Mouse (Mus musculus) frontal cortex, postnatal 25 days (tissue): ENCODE results near the gene Atp2b2.

Source experiments
- DNase-seq, 2 experiments: peaks; one replicate each; pipeline ENCODE4 v3.0.0; 2022; ENCODE audit warnings: low spot score in 2 of 2

Atp2b2 gene

DNA sequence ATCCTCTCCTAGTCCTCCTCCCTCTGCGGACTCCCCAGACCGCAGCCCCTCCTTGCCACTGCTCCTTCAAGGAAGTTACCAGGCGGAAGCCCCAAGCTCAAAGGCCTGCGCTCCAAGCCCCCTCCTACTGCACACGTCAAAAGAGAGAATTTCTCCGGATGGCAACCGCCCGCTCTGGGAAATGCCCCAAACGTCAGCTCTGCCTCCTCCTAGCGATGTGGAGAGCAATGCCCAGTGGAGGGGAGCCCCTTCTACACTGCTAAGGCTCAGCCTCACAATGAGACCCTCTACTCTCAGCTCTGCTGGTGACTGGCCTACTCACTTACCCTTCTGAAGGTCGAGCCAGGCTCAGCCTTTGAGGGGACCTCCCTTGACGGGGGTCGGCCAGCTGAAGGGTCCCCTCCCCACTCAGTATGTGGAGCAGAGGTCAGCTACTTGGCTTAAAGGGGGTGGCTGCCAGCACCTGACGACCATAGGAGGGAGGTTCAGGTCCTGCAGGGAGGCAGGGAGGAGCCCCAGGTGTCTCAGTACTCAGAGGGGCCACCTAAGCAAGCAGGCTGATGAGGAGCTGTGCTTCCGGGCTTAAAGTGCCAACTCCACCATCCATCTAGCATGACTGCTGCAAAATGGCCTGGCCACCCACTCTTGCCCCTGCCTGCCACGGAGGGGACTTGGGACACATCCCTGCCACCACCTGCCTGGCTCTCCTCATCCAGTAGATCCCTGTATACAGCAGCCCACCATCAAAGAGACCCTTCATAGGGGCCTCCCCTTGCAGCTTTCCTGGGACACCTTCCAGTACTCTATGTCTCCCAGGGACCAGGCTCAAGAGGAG, 152.2 kb downstream of the Atp2b2 start:
- no peak for DNase-seq

DNA sequence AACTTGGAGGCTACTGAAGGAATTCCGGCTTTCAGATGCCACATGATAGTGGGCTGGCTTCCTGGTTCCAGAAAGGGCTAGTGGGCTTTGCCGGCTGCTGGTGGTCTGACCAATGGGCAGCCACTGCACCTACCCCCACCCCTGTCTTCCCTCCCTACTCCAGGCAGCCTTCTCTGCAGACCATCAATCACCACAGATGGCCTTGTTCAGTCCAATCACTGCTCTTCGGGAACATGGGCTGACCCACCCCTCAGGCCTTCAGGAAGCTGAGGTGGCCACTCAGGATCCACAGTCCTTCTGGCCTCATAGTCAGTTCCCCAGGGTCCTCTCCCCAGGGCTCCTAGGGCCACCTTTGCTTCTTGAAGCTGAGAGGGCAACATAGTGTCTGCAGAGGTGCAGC, 153.2 kb downstream of the Atp2b2 start:
- no peak for DNase-seq

DNA sequence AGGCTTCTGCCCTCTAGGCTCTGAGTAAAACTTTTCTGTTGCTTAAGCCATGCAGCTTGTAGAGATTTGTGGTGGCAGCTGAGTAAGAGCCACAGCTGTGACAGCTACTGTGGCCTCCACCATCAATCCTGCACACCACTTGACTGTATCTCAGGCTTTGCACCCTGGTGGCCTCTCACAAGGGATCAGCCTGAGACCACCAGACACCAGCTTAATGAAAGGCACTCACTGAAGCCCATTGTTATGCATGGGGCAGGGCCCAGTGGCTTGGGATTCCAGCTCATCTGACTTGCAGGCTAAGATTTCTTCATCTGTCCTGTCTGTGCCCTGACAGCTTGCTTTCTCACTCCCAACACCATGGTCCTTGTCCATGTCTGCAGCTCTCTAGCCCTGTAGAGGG, 155.5 kb downstream of the Atp2b2 start:
- no peak for DNase-seq

DNA sequence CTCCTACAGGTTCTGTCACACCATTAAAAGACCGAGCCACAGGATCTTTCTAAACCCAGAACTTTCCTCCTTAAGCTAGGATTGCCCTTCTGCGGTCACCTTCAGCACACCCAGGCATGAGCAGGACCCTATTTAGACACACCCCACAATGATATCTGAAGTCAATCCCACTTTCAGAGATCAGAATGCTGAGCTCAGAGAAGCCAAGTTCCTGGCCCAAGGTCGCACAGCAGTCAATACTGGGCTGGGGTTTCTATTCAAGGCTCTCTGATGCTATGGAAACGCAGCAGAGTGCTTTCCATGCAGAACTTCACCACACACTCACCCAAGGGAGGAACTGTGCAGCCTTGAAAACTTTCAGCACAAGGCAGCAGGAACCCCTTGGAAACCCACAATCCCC, 157.6 kb downstream of the Atp2b2 start:
- no peak for DNase-seq

DNA sequence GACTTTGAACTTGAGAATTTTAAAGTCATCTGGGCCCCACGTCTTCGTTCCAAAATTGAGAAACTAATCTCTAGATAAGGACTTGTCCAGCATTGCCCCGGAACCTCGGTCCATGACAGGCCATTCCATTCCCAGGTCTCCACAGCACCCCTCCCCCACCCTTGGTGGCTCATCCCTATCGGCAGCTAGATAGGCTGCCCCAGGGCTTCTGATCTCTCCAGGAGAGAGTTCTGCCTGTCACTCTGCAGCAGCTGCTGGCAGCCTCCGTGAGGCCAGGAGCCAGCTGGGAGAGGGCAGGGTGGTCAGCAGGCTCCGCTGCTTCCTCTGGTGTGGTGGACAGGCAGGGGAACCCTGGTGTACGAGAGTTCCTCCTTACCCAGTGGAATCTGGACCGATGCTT, 159.2 kb downstream of the Atp2b2 start:
- DNase-seq = no peak

DNA sequence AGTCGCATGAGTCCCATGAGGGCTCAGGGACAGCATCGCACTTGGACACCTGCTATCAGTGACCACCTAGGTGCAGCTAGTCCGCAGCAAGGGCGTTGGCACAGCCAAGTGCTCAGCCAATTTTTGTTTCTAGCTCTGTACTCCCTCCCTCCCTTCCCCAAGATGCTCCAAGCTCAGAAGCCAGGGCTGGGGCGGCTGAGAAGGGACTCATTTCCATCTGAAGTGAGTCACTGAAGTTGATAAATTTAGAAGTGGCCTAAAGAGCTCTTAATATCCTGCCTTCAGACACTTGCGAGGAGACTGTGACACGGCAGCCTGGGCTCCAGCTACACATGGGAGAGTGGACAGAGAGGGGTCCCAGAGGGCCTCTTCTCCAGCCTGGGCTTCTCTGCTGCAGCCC, 160.0 kb downstream of the Atp2b2 start:
- DNase-seq = no peak

DNA sequence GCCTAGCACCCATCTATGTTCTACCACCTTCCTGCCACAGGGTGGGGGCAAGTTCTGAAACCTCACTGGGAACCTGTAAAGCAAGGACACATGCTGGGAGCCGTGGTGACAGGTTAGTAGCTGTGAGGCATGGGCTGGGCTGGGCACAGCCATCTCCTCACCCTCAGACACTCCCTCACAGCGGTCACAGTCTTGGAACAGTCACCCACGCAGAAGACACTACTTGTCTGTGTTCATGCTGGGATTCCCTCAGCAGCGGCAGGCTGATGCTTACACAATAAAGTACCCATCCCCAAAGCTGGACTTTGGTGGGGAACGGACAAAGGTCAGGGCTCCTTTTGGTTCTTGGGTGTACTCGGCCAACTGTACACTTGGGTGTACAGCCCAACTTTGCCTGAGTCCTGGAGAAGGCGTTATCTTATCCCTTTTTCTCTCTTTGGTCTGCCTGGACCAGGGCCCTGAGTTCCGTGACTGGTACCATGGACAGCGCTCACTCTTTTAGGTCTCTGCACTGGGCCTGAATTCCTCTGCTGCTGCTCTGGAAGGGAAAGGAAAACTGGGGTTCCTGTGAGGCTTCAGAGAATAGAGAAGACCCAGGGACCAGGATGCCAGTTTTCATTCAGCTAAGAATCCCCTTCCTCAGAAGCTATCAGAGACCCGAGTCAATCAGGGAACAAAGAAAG, 160.7 kb downstream of the Atp2b2 start:
- no peak for DNase-seq

DNA sequence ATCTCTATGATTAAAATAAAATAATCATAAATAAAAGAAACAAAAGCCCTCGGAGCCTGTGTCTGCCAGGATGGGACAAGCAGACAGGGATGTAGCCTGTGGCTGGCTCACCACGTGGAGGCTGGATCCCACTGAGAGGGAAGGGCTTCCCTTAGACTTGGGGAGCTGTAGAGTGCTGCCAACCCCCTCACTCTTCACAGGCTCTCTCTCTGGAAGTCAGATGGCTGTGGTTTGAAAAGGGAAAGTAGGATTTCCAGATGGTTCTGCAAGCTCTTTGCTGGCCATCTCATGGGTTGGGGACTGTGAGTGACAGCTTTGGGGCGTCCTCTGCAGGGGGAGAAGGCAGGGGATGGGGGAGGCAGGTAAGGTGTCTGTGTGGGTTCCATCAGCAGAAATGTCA, 163.0 kb downstream of the Atp2b2 start:
- DNase-seq = no peak

DNA sequence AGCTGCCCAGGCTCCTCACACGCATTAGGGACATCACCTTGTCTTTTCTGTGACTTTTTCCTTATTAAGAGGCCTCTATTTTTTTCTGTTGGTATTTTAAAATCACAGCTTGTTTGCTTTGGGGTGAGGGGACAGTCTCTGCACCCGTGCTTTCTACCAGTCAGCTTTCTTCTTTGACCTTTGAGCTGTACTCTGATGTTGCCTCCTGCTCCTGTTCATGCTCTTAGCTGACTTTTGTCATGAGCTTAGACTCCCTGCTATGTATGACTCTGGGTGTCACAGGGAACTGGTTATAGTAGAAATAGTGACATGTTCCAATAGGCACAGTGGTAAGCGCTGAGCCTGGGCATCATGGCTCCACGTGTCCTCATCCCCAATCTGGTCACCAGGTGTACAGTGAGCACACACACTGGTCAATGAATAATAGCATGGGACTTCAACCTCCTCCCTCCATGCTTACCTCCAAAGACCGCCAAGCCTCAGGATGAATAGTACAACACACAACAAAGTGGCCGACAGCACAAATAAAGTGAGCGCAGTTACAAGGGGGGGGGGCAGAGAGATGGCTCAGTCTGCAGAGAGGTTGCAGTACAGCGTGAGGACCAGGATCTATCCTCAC, 163.8 kb downstream of the Atp2b2 start:
- no peak for DNase-seq

DNA sequence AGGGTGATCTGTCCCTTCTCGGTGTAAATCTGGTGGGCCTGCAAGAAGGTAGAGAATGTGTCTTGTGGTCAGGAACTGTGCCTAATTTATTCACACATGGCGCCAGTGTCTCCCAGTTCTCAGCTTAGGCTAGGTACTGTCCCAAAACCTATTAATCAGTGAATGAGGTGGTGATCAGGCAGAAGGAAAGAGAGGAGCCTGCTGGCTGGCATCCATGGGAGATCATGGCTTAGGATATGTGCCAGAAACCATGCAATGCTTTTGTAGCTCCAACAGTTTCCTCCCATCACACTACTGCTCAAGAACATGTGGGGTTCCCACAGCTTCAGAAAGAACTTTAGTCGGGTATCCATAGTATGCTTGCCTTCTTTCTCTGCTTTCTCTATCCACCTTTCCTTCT, 165.8 kb downstream of the Atp2b2 start:
- no peak for DNase-seq

DNA sequence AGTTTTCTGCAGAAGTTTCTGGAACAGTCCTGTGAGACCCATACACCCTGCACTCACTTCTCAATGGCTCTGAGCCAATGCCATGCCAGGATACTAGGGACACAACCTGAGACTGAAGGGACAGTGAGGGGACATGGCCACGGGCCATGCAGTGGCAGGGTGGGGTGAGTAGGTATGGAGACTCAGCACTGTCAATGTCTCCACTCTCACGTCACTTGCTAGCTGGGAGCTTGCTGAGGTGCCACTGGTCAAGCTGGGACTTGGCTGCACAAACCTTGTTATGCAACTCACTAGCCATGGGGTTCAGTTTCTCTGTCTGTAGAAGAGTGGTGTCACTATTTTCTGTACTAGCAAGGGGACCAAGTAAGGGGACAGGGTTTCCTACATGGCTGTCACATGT, 167.2 kb downstream of the Atp2b2 start:
- DNase-seq = no peak

DNA sequence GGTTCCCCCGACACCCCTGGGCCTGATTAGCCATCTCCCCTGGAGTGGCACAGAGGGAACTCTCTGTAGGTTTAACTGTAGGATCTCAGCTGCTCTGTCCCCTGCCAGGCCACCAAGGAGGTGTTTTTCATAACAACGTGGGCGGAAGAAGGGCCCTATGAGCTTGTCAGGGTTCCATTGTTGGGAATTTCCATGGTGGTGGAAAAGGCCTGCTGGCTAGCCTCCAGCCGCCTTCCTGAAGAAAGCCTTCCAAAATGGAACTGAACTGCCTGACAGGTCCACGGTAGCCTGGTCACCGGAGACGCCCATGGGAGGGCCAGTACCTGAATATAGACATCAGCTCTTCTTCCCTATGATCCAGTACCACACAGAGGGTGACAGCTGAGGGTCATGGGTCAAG, 169.8 kb downstream of the Atp2b2 start:
- DNase-seq = no peak

DNA sequence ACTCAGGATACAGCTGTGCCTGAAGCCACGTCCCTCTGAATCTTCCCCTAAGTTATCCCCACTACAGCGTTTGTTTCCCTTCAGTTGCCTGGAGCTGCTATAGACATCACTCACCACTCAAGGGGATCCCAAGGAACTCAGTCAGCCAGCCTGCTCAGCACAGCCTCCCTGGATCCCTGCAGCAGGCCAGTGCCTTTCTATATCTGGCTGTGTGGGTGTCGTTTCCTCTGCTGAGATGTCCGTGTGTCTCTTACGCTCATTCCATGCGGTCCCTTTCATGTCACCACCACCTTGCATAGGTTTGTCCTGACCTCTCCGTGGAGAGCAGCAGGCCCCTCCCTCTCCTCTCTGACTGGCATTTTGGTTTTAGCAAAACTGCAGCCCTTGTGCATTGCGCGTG, 171.6 kb downstream of the Atp2b2 start:
- no peak for DNase-seq

DNA sequence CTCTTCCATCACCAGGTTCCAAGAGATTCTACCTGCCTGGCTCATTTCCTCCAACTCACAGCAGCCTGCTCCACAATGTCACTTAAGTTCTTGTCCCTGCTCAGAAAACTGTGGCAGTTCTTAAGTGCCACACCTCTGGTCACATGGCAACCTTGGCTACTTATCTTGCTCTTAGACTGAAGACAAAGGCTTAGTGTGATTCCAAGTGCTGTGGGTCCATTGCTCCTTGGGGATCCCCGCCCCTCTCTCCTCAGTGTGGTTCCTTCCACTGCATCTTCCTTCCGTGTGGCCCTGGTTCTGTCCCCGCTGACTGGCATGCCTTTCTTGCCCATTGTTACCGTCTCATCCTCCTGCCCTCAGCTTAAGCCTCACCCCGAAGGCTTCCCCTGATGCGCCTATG, 173.9 kb downstream of the Atp2b2 start:
- DNase-seq = no peak

DNA sequence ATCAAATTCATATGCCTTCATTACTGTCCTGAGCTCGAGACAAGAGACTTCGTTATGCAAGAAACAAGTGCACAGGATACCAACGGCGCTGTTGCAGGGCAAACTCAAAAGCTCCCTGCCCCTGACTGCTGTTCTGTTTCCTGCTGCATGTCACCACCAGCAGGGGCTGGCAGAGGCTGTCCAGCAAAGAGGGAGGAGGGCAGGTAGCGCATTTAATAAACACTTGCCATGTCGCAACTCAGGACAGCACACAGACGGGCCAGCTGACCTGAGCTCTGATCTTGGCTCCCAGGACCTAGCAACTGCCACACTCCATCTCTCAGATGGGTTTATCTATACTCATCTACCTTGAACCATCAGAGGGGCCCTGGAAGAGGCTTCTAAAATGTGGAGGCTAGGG, 176.7 kb downstream of the Atp2b2 start:
- no peak for DNase-seq

DNA sequence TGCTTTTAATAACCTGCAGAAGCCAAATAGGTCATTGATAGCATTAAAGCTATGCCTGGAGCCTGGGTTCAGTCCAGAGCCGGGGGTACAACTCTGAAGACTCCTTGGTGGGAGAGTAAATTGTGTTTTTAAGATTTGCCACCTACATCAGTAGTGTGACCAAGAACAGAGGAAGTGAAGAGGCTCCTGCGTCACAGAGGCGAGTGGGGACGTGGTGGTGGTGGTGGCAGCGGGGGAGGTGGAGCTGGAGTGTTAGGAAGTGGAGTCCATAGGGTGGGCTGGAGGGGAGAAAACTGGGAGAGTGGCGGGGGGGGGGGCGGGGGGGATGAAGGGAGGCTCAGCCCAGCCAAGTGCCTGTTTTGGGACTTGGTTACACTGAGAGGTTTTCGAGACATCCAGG, 177.6 kb downstream of the Atp2b2 start:
- no peak for DNase-seq

DNA sequence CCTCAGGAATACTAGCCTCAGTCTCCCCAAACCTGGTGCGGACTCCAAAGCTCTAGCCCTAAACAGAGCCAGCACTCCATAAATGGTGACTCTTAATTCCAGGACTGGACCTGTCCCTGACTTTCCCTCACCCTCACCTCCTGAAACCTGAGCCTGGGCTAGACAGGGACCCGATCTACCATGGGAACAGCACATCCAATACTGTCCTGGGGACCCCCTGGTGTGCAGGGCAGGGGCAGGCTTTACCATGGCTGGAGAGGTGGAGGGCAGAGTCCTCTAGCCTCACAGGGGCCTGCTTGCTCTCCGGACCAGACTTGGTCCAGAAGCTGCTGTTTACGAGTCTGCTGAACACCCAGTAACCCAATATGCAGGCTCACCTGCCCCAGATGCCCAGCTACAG, 179.5 kb downstream of the Atp2b2 start:
- no peak for DNase-seq

DNA sequence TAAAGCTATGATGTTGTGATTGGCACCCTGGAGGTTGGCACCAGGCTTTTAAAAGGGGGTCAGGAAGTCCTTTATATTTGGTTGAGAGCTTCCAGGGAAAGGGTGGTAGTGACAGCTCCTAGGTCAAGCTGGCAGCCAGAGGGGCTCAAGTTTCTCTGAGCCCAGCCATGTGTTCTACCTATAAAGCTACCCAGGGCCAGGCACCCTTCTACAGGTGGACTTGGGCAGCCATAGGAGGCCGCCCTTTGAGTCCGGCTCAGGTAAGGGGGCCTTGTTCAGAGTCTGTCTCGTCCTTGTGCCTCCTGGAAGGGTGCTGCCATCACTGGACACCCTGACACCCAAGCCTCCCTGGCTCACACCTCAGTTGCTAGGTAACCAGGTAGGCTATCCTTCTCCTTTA, 180.5 kb downstream of the Atp2b2 start:
- DNase-seq = no peak

DNA sequence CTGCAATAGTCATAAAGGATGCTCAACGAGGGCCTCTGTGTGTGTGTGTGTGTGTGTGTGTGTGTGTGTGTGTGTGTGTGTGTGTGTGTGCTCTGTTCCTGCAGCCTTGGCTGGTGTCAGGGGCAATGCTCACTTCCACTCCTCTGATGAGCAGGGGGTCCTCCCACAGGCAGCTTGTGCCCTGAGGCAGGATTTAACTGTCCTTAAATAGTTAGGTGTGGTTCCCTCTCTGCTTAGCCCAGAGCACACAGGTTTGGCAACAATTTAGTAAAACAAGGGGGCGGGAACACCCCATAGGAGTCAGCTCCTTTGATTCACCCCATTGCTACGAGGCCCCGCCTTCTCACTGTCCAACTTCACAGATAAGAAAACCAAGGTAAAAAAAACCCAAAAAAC, 181.0 kb downstream of the Atp2b2 start:
- no peak for DNase-seq

DNA sequence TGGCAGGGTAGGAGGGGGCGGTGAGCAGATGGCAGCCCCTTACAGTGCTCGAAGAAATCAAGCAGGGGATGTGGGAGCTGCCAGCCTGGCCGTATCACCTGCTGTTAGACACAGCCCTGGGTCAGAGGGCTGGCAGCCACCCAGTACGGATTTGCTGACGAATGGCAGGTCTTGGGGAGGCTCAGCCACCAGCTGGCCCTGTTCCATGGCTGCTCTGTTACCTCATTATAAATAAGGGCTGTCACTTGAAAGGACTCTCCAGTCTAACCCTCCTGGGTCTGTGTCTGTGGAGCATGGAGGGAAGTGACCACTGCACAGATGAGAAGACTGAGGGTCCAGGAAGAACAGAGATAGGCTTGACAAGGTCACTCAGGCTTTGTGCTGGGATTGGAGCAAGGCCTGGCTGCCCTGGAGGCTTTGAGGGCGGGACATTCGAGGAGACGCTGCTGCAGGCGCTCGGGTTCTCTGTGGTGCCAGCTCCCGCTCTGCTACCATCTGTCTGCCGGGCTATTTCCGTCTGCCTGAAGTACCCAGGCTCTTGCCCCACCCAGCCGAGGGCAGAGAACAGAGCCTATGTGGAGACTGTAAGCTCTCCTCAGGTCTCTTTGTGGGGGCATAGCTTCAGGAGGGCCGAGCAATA, 181.6 kb downstream of the Atp2b2 start:
- no peak for DNase-seq

DNA sequence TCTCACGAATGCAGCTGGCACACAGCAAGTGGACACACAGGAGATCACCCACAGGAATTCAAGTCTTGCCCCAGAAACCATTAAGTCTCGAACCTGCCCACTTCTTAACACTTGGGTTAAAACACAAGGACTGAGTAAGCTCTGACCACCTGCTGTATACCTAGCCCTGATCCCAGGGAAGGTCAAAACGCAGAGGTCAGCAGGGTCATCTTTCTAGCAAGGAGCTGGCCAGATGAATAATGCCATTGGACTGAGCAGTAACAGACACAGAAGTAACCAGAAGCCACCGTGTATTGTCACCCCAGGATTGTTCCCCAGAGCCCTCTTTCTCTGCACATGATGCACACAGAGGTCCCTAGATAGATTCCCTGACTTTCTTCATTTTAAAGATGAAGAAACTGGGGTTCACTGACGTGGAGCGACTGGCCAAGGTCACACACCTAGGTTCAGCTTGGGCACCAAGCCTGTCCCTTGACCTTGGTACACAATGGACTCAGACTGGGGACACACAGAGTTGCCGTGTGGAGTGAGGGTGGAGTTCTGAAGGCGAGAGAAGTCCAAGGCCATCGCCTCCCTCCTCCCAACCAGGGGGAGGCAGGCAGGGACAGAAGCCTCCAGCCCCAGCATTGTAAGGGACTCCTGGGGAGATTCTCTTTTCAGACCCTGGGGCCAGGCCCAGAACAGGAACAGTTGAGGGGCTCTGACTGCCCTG, 182.2 kb downstream of the Atp2b2 start:
- no peak for DNase-seq

DNA sequence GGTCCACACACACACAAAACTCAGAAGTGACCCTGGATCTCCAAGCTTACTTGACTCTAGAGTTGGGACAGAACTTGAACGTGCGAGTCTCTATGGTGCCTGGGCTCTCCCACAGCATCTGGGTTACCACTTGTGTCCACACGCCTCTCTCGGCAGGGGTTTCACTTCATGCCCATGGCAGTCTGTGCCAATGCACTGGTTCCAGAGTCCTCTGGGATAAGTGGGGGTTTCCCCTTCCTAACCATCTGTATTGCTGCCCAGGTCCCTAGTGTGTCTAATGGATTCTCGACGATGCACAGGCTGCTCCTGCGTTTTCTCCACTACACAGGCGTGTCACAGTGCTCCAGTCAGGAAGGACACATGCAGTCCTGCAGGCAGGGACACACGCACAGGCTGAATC, 184.1 kb downstream of the Atp2b2 start:
- DNase-seq = no peak
